Mouse (Mus musculus) myocyte (in vitro differentiated cells): Measurements from ENCODE around the gene Tex264.

ENCODE experiments used
- MAX ChIP-seq: IDR thresholded peaks from one replicate; pipeline ENCODE4 v1.6.1; 2011; ENCODE audit warnings: low read depth, mild to moderate bottlenecking, control low read depth
- POLR2A ChIP-seq: IDR thresholded peaks from one replicate; pipeline ENCODE4 v1.6.1; 2011; ENCODE audit warnings: low read depth, mild to moderate bottlenecking, control low read depth, moderate library complexity; ENCODE audit not compliant: insufficient read length
- SRF ChIP-seq: IDR thresholded peaks from one replicate; pipeline ENCODE4 v1.6.1; 2011; ENCODE audit warnings: low read depth; ENCODE audit not compliant: control insufficient read depth, insufficient read length
- TCF12 ChIP-seq: IDR thresholded peaks from one replicate; pipeline ENCODE4 v1.6.1; 2011; ENCODE audit warnings: mild to moderate bottlenecking, control low read depth; ENCODE audit not compliant: poor library complexity, insufficient read depth, severe bottlenecking

DNA sequence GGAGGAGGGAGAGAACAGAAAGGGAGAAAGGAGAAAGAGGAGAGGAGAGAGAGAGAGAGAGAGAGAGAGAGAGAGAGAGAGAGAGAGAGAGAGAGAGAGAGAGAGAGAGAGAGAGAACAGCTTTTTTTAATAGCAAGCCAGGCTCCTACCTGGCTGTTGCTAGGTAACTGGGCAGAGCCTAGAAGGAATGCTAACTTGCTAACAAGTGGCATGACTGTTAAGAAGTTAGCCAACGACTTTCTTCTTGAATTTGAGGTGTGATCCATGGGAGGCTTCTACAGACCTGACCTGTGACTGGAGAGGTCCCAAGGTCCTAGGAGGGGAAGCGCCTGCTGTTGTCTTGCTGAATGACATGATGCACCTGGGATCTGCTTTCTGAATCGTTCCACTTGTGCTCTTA is 71.1 kb downstream of the Tex264 start:
- TF ChIP-seq MAX (no peak), POLR2A (no peak), TCF12 (no peak), SRF (no peak)
